Mouse (Mus musculus) forebrain, embryonic 12.5 days (tissue): ENCODE results near the gene 1110051M20Rik. TPM values are rescaled to one million over a fixed set of nuclear protein-coding genes. Genes with fewer than 3 reads are reported as not detected.
"Not testable (repeated sequence)": the region's sequence is repeated elsewhere in the genome, so short reads cannot be mapped to it uniquely, and the experiment has no call there.

ENCODE experiments used
- ATAC-seq: fragments of 200-750 bp; cut with Nextera tagmentation; 2 replicates; pipeline ENCODE4 v1.8.0; 2017; ENCODE audit warnings: moderate TSS enrichment; ENCODE audit not compliant: low FRiP score
- H3K27ac ChIP-seq: fragments of 300-500 bp; sonication (generic); 2 replicates; pipeline ENCODE4 v1.5.1; 2016; ENCODE audit warnings: mild to moderate bottlenecking
- H3K27me3 ChIP-seq: fragments of 300-500 bp; sonication (generic); 2 replicates; pipeline ENCODE4 v1.6.1; 2016; ENCODE audit warnings: mild to moderate bottlenecking
- H3K36me3 ChIP-seq: fragments of 300-500 bp; sonication (generic); replicated peaks from 2 replicates; pipeline ENCODE4 v1.6.1; 2016; ENCODE audit warnings: mild to moderate bottlenecking
- H3K4me1 ChIP-seq: fragments of 300-500 bp; sonication (generic); 2 replicates; pipeline ENCODE4 v1.6.1; 2016
- H3K4me2 ChIP-seq: fragments of 300-500 bp; sonication (generic); 2 replicates; pipeline ENCODE4 v1.6.1; 2016; ENCODE audit warnings: mild to moderate bottlenecking, moderate library complexity
- H3K4me3 ChIP-seq: fragments of 300-500 bp; sonication (generic); replicated peaks from 2 replicates; pipeline ENCODE4 v1.5.1; 2016; ENCODE audit warnings: mild to moderate bottlenecking
- H3K9ac ChIP-seq: fragments of 300-500 bp; sonication (generic); 2 replicates; pipeline ENCODE4 v1.6.1; 2016; ENCODE audit warnings: mild to moderate bottlenecking
- H3K9me3 ChIP-seq: fragments of 300-500 bp; sonication (generic); 2 replicates; pipeline ENCODE4 v1.6.1; 2016
- WGBS: fragments of 180-500 bp; shearing (Covaris S2); methylation state at CpG from one replicate; pipeline ENCODE4 v1.1.7; 2016; 5-methylcytosine and 5-hydroxymethylcytosine counted together
- polyA plus RNA-seq: library from polyadenylated mRNA; unstranded; fragments of >200 nt; fragmentation: Nextera tagmentation; extraction: Ambion mirVana; gene quantifications from 2 replicates; pipeline ENCODE4 v1.2.1, GENCODE M21; 2016

1110051M20Rik gene
- 110 and 114 TPM in 2 replicates for polyA plus RNA-seq

- no peaks in the 10 kb centered on the region for H3K36me3 ChIP-seq
- peaks cover 6% of the 10 kb centered on the region for H3K4me1 ChIP-seq
- H3K27ac ChIP-seq = peak within 1 kb of the TSS; percentile 84
- H3K9ac ChIP-seq = peak within 1 kb of the TSS; percentile 61
- peak within 1 kb of the TSS; percentile 54 for H3K4me2 ChIP-seq
- no peaks in the 10 kb centered on the region for H3K9me3 ChIP-seq
- 0 out of 2 replicates have a peak, but pooled peaks cover 4% of the 10 kb centered on the region for H3K27me3 ChIP-seq
- ATAC-seq = peak; percentile 98
- under 1% methylated on average over 19 of the region's 19 CpGs for WGBS
- peak within 1 kb of the TSS; percentile 69 for H3K4me3 ChIP-seq
These were observed at the start of gene 1110051M20Rik for GRCm38 (mm10) chr2:91444286-91444892. Gene 1110051M20Rik (minus strand): TSS chr2:91444704.

- Histone ChIP-seq H3K27me3 (no peaks in the 10 kb centered on the region), H3K4me2 (no peak overlapping the region), H3K27ac (no peak overlapping the region), H3K4me3 (no peak overlapping the region), H3K36me3 (peaks cover 94% of the 10 kb centered on the region), H3K9me3 (no peaks in the 10 kb centered on the region), H3K9ac (no peak overlapping the region), H3K4me1 (no peaks in the 10 kb centered on the region)
- ATAC-seq = no peak
- 97% methylated on average over 9 of the region's 9 CpGs for WGBS
These were observed 49.5 kb upstream of the 1110051M20Rik start for GRCm38 (mm10) chr2:91493981-91494380.

GRCm38 (mm10) chr2:91492071-91492635, 47.6 kb upstream of the 1110051M20Rik start:
- H3K9ac ChIP-seq = no peak overlapping the region
- WGBS = 95% methylated on average over 12 of the region's 12 CpGs
- H3K36me3 ChIP-seq = peaks cover 88% of the 10 kb centered on the region
- H3K4me1 ChIP-seq = no peaks in the 10 kb centered on the region
- no peak for ATAC-seq
- H3K9me3 ChIP-seq = no peaks in the 10 kb centered on the region
- H3K4me3 ChIP-seq = no peak overlapping the region
- H3K27ac ChIP-seq = no peak overlapping the region
- no peaks in the 10 kb centered on the region for H3K27me3 ChIP-seq
- H3K4me2 ChIP-seq = no peak overlapping the region

GRCm38 (mm10) chr2:91487295-91487694, 42.8 kb upstream of the 1110051M20Rik start:
- H3K27me3 ChIP-seq, H3K4me2 ChIP-seq, H3K4me3 ChIP-seq, H3K27ac ChIP-seq, H3K9ac ChIP-seq, H3K9me3 ChIP-seq, ATAC-seq, H3K4me1 ChIP-seq: not testable (repeated sequence)
- WGBS = 74% methylated on average over 3 of the region's 3 CpGs
- peaks cover 82% of the 10 kb centered on the region for H3K36me3 ChIP-seq

- Histone ChIP-seq H3K36me3 (peaks cover 71% of the 10 kb centered on the region), H3K4me2 (no peak overlapping the region), H3K9me3 (no peaks in the 10 kb centered on the region), H3K9ac (no peak overlapping the region), H3K4me3 (no peak overlapping the region), H3K27me3 (no peaks in the 10 kb centered on the region), H3K27ac (no peak overlapping the region), H3K4me1 (no peaks in the 10 kb centered on the region)
- 84% methylated on average over 6 of the region's 6 CpGs for WGBS
- no peak for ATAC-seq
These were observed 40.8 kb upstream of the 1110051M20Rik start for GRCm38 (mm10) chr2:91485256-91485655.

- Histone ChIP-seq H3K27me3 (no peaks in the 10 kb centered on the region), H3K36me3 (peaks cover 70% of the 10 kb centered on the region), H3K9me3 (no peaks in the 10 kb centered on the region), H3K4me1 (no peaks in the 10 kb centered on the region), H3K4me3 (no peak overlapping the region), H3K9ac (no peak overlapping the region), H3K4me2 (no peak overlapping the region), H3K27ac (no peak overlapping the region)
- WGBS = 84% methylated on average over 4 of the region's 4 CpGs
- no peak for ATAC-seq
These were observed 40.2 kb upstream of the 1110051M20Rik start for GRCm38 (mm10) chr2:91484698-91485097.

GRCm38 (mm10) chr2:91480805-91481514, 36.5 kb upstream of the 1110051M20Rik start:
- Histone ChIP-seq H3K9ac (no peak overlapping the region), H3K36me3 (peaks cover 76% of the 10 kb centered on the region), H3K4me2 (no peak overlapping the region), H3K9me3 (no peaks in the 10 kb centered on the region), H3K27me3 (no peaks in the 10 kb centered on the region), H3K4me3 (no peak overlapping the region), H3K4me1 (no peaks in the 10 kb centered on the region), H3K27ac (no peak overlapping the region)
- peak; percentile 74; the same call in 1 of the 2 replicates for ATAC-seq
- 69% methylated on average over 6 of the region's 6 CpGs for WGBS

GRCm38 (mm10) chr2:91480399-91480801, 35.9 kb upstream of the 1110051M20Rik start:
- no peak overlapping the region for H3K27ac ChIP-seq
- ATAC-seq = no peak
- H3K4me3 ChIP-seq = no peak overlapping the region
- no peak overlapping the region for H3K4me2 ChIP-seq
- 96% methylated on average over 9 of the region's 9 CpGs for WGBS
- H3K4me1 ChIP-seq = no peaks in the 10 kb centered on the region
- H3K36me3 ChIP-seq = peaks cover 76% of the 10 kb centered on the region
- H3K9ac ChIP-seq = no peak overlapping the region
- no peaks in the 10 kb centered on the region for H3K9me3 ChIP-seq
- no peaks in the 10 kb centered on the region for H3K27me3 ChIP-seq

- ATAC-seq = no peak
These were observed 32.3 kb upstream of the 1110051M20Rik start for GRCm38 (mm10) chr2:91476841-91477240.

GRCm38 (mm10) chr2:91476251-91476661, 31.8 kb upstream of the 1110051M20Rik start:
- no peak overlapping the region for H3K4me3 ChIP-seq
- peaks cover 78% of the 10 kb centered on the region for H3K36me3 ChIP-seq
- H3K9me3 ChIP-seq = no peaks in the 10 kb centered on the region
- no peak overlapping the region for H3K9ac ChIP-seq
- ATAC-seq = no peak
- WGBS = 89% methylated on average over 17 of the region's 17 CpGs
- H3K4me1 ChIP-seq = no peaks in the 10 kb centered on the region
- no peak overlapping the region; the same call in 1 of the 2 replicates for H3K27ac ChIP-seq
- H3K4me2 ChIP-seq = no peak overlapping the region
- no peaks in the 10 kb centered on the region for H3K27me3 ChIP-seq

More at GRCm38 (mm10) chr2:91476841-91477240, 32.3 kb upstream of the 1110051M20Rik start:
- H3K9ac ChIP-seq = no peak overlapping the region
- H3K4me3 ChIP-seq = no peak overlapping the region
- no peaks in the 10 kb centered on the region for H3K9me3 ChIP-seq
- peaks cover 79% of the 10 kb centered on the region for H3K36me3 ChIP-seq
- H3K27ac ChIP-seq = no peak overlapping the region
- WGBS = 86% methylated on average over 7 of the region's 7 CpGs
- H3K4me1 ChIP-seq = no peaks in the 10 kb centered on the region
- H3K4me2 ChIP-seq = no peak overlapping the region
- no peaks in the 10 kb centered on the region for H3K27me3 ChIP-seq

- Histone ChIP-seq H3K36me3 (peaks cover 83% of the 10 kb centered on the region), H3K27me3 (no peaks in the 10 kb centered on the region)
These were observed 31.3 kb upstream of the 1110051M20Rik start for GRCm38 (mm10) chr2:91475791-91476190.

GRCm38 (mm10) chr2:91474358-91474757, 29.9 kb upstream of the 1110051M20Rik start:
- no peak for ATAC-seq
- Histone ChIP-seq H3K27ac (no peak overlapping the region), H3K4me3 (no peak overlapping the region), H3K4me2 (no peak overlapping the region), H3K9ac (no peak overlapping the region), H3K27me3 (no peaks in the 10 kb centered on the region), H3K4me1 (peaks cover 16% of the 10 kb centered on the region), H3K9me3 (no peaks in the 10 kb centered on the region), H3K36me3 (peaks cover 73% of the 10 kb centered on the region)
- WGBS = 77% methylated on average over 12 of the region's 12 CpGs

More at GRCm38 (mm10) chr2:91475791-91476190, 31.3 kb upstream of the 1110051M20Rik start:
- Histone ChIP-seq H3K9ac (no peak overlapping the region), H3K4me3 (no peak overlapping the region), H3K9me3 (no peaks in the 10 kb centered on the region), H3K4me2 (no peak overlapping the region), H3K4me1 (peaks cover 2% of the 10 kb centered on the region), H3K27ac (no peak overlapping the region)
- 92% methylated on average over 7 of the region's 7 CpGs for WGBS
- no peak for ATAC-seq
